Mouse (Mus musculus): Measurements from ENCODE around the gene Phyhd1. TPM values are rescaled to one million over a fixed set of nuclear protein-coding genes. Genes with fewer than 3 reads are reported as not detected.

The Phyhd1 gene
- polyA plus RNA-seq, 1 experiment from 2014 or later, result 6.0 TPM

- Histone ChIP-seq H3K36me3 (peaks cover 95% of the 10 kb centered on the region), H3K9me3 (replicated peaks) (no peaks in the 10 kb centered on the region), H3K4me1 (no peaks in the 10 kb centered on the region), H3K4me2 (replicated peaks) (no peak overlapping the region), H3K27ac (replicated peaks) (no peak overlapping the region), H3K9ac (no peak overlapping the region), H3K4me3 (replicated peaks) (no peak overlapping the region), H3K27me3 (no peaks in the 10 kb centered on the region)
- ATAC-seq (ENCODE audit: insufficient number of reproducible peaks, low FRiP score, low TSS enrichment, low read depth), result no peak
- 89% methylated on average over 7 of the region's 7 CpGs for WGBS
Measured at GRCm38 (mm10) chr2:30327276-30327675, 61.3 kb downstream of the Phyhd1 start.

- H3K4me2 ChIP-seq (replicated peaks), result no peak overlapping the region
- no peak overlapping the region for H3K27ac ChIP-seq (replicated peaks)
- no peaks in the 10 kb centered on the region for H3K27me3 ChIP-seq
- no peak for ATAC-seq (ENCODE audit: insufficient number of reproducible peaks, low FRiP score, low TSS enrichment, low read depth)
- H3K4me1 ChIP-seq, result no peaks in the 10 kb centered on the region
- H3K9me3 ChIP-seq (replicated peaks), result no peaks in the 10 kb centered on the region
- WGBS, result 91% methylated on average over 3 of the region's 3 CpGs
- peaks cover 95% of the 10 kb centered on the region for H3K36me3 ChIP-seq
- H3K4me3 ChIP-seq (replicated peaks), result no peak overlapping the region
- H3K9ac ChIP-seq, result no peak overlapping the region
Measured at GRCm38 (mm10) chr2:30328791-30329190, 62.8 kb downstream of the Phyhd1 start.

Other genes starting within 250 kb of the Phyhd1 start
- 45.5 and 46.9 TPM in 2 replicates for gene Wdr34, start 217.3 kb upstream of the Phyhd1 start, polyA plus RNA-seq (2015; fragmentation: Nextera tagmentation; extraction: Ambion mirVana)
- gene Set, start 208.8 kb upstream of the Phyhd1 start, polyA plus RNA-seq (2015; fragmentation: Nextera tagmentation; extraction: Ambion mirVana), result 351 and 370 TPM in 2 replicates
- gene Pkn3, start 188.5 kb upstream of the Phyhd1 start, polyA plus RNA-seq (2015; fragmentation: Nextera tagmentation; extraction: Ambion mirVana), result 8.2 and 9.5 TPM in 2 replicates
- 25.2 and 30.0 TPM in 2 replicates for gene Zdhhc12, start 172.6 kb upstream of the Phyhd1 start, polyA plus RNA-seq (2015; fragmentation: Nextera tagmentation; extraction: Ambion mirVana)
- gene Zer1, start 141.6 kb upstream of the Phyhd1 start, polyA plus RNA-seq (2015; fragmentation: Nextera tagmentation; extraction: Ambion mirVana), result 9.3 and 10.1 TPM in 2 replicates
- 6.9 and 9.3 TPM in 2 replicates for gene Tbc1d13, start 132.5 kb upstream of the Phyhd1 start, polyA plus RNA-seq (2015; fragmentation: Nextera tagmentation; extraction: Ambion mirVana)
- gene Endog, start 94.7 kb upstream of the Phyhd1 start, polyA plus RNA-seq (2015; fragmentation: Nextera tagmentation; extraction: Ambion mirVana), result 17.7 and 18.9 TPM in 2 replicates
- 75.8 and 77.2 TPM in 2 replicates for gene Spout1, start 87.7 kb upstream of the Phyhd1 start, polyA plus RNA-seq (2015; fragmentation: Nextera tagmentation; extraction: Ambion mirVana)
- 14.7 and 15.5 TPM in 2 replicates for gene Kyat1, start 60.4 kb upstream of the Phyhd1 start, polyA plus RNA-seq (2015; fragmentation: Nextera tagmentation; extraction: Ambion mirVana)
- gene Lrrc8a, start 28.5 kb upstream of the Phyhd1 start, polyA plus RNA-seq (2015; fragmentation: Nextera tagmentation; extraction: Ambion mirVana), result 41.1 and 42.9 TPM in 2 replicates
- gene Gm28035, start 25.6 kb upstream of the Phyhd1 start, polyA plus RNA-seq (2015; fragmentation: Nextera tagmentation; extraction: Ambion mirVana), result 0.09 and 0.16 TPM in 2 replicates
- not detected in 2 replicates for gene Gm28038, start 14.8 kb downstream of the Phyhd1 start, polyA plus RNA-seq (2015; fragmentation: Nextera tagmentation; extraction: Ambion mirVana)
- 31.4 and 31.7 TPM in 2 replicates for gene Dolk, start 20.1 kb downstream of the Phyhd1 start, polyA plus RNA-seq (2015; fragmentation: Nextera tagmentation; extraction: Ambion mirVana)
- gene Nup188, start 20.2 kb downstream of the Phyhd1 start, polyA plus RNA-seq (2015; fragmentation: Nextera tagmentation; extraction: Ambion mirVana), result 29.0 and 34.3 TPM in 2 replicates
- gene Sh3glb2, start 93.1 kb downstream of the Phyhd1 start, polyA plus RNA-seq (2015; fragmentation: Nextera tagmentation; extraction: Ambion mirVana), result 106 and 114 TPM in 2 replicates
- gene Miga2, start 98.0 kb downstream of the Phyhd1 start, polyA plus RNA-seq (2015; fragmentation: Nextera tagmentation; extraction: Ambion mirVana), result 21.8 and 22.9 TPM in 2 replicates
- 34.6 and 34.7 TPM in 2 replicates for gene Dolpp1, start 126.1 kb downstream of the Phyhd1 start, polyA plus RNA-seq (2015; fragmentation: Nextera tagmentation; extraction: Ambion mirVana)
- gene Crat, start 149.6 kb downstream of the Phyhd1 start, polyA plus RNA-seq (2015; fragmentation: Nextera tagmentation; extraction: Ambion mirVana), result 29.4 and 32.1 TPM in 2 replicates
- gene Ptpa, start 149.8 kb downstream of the Phyhd1 start, polyA plus RNA-seq (2015; fragmentation: Nextera tagmentation; extraction: Ambion mirVana), result 146 and 154 TPM in 2 replicates
- gene Ier5l, start 208.0 kb downstream of the Phyhd1 start, polyA plus RNA-seq (2015; fragmentation: Nextera tagmentation; extraction: Ambion mirVana), result 2.2 and 3.0 TPM in 2 replicates

Measured in embryonic facial prominence, embryonic 15.5 days (tissue).